In genomic region chr1:165193880-165194661, GRCm38 (mm10) we compare ENCODE assay signal across 8 mouse cellular contexts. TPM values are rescaled to one million over a fixed set of nuclear protein-coding genes. Genes with fewer than 3 reads are reported as not detected.
A peak's percentile ranks its signal among the peaks of the same experiment; 100 is the strongest.
DNase-seq lines count a peak whose midpoint lies in the region; ATAC-seq lines count a peak whose summit lies in the region.

Sft2d2 (minus strand) TSS chr1:165194438.

- H3K4me2 ChIP-seq in intestine, embryonic 16.5 days (ENCODE audit: low read depth, low read length), result peak within 1 kb of the TSS; percentile 83

- WGBS in embryonic facial prominence, embryonic 10.5 days, result under 1% methylated on average over 68 of the region's 69 CpGs
- under 1% methylated on average over 69 of the region's 69 CpGs for WGBS in intestine, embryonic 16.5 days
- WGBS in midbrain, embryonic 10.5 days, result under 1% methylated on average over 59 of the region's 69 CpGs

- H3K27ac ChIP-seq in embryonic facial prominence, embryonic 10.5 days (replicated peaks), result peak within 1 kb of the TSS; percentile 78
- H3K27ac ChIP-seq in intestine, embryonic 16.5 days (ENCODE audit: low read length), result peak within 1 kb of the TSS; percentile 95
- H3K27ac ChIP-seq in midbrain, embryonic 10.5 days (replicated peaks), result peak within 1 kb of the TSS; percentile 80

- peaks cover 25% of the 10 kb centered on the region for H3K4me1 ChIP-seq in embryonic facial prominence, embryonic 10.5 days
- peaks cover 24% of the 10 kb centered on the region for H3K4me1 ChIP-seq in intestine, embryonic 16.5 days (ENCODE audit: control insufficient read depth, insufficient read depth, low read length)
- H3K4me1 ChIP-seq in midbrain, embryonic 10.5 days, result peaks cover 21% of the 10 kb centered on the region

- intact Hi-C loops in left cerebral cortex, postnatal 36 days (cut with DNase I), result loop anchor here (5.0 kb wide), 1 partner anchor 43 kb away; the partner anchor contains the start of gene Tiprl

- H3K36me3 ChIP-seq in embryonic facial prominence, embryonic 10.5 days (replicated peaks), result no peaks in the 10 kb centered on the region
- H3K36me3 ChIP-seq in intestine, embryonic 16.5 days (ENCODE audit: control insufficient read depth, insufficient read depth, low read length), result no peaks in the 10 kb centered on the region
- no peaks in the 10 kb centered on the region for H3K36me3 ChIP-seq in midbrain, embryonic 10.5 days

- peak; percentile 93 for ATAC-seq in intestine, embryonic 16.5 days

- peak within 1 kb of the TSS; percentile 81 for H3K4me3 ChIP-seq in embryonic facial prominence, embryonic 10.5 days
- H3K4me3 ChIP-seq in intestine, embryonic 16.5 days (ENCODE audit: low read length), result peak within 1 kb of the TSS; percentile 80
- H3K4me3 ChIP-seq in midbrain, embryonic 10.5 days, result peak within 1 kb of the TSS; percentile 89

- peak; percentile 96 for DNase-seq in adrenal gland, postnatal 14 days
- DNase-seq in embryonic facial prominence, embryonic 10.5 days (ENCODE audit: low spot score), result peak; percentile 91
- DNase-seq in gastrocnemius, postnatal 4 days (ENCODE audit: low spot score in 2 of 2), result peak; percentile 77 to 85
- DNase-seq in left cerebral cortex, postnatal 36 days (ENCODE audit: low spot score in 2 of 2), result peak; percentile 66 to 72
- peak; percentile 77 for DNase-seq in midbrain, embryonic 10.5 days (ENCODE audit: low spot score)
- DNase-seq in right cerebral cortex, postnatal 36 days (ENCODE audit: low spot score in 2 of 2), result peak; percentile 52
- peak; percentile 91 for DNase-seq in yolk sac, embryonic 10.5 days (ENCODE audit: low spot score)

- H3K27me3 ChIP-seq in embryonic facial prominence, embryonic 10.5 days (replicated peaks; ENCODE audit: low read depth, poor library complexity, severe bottlenecking), result peaks cover 12% of the 10 kb centered on the region; the same call in 1 of the 2 replicates
- no peaks in the 10 kb centered on the region for H3K27me3 ChIP-seq in intestine, embryonic 16.5 days (replicated peaks; ENCODE audit: control insufficient read depth, insufficient read depth, low read length)
- H3K27me3 ChIP-seq in midbrain, embryonic 10.5 days (ENCODE audit: low read depth, poor library complexity, severe bottlenecking), result peaks cover 21% of the 10 kb centered on the region

- H3K9ac ChIP-seq in intestine, embryonic 16.5 days (ENCODE audit: low read depth, low read length), result peak within 1 kb of the TSS; percentile 93

- H3K9me3 ChIP-seq in embryonic facial prominence, embryonic 10.5 days, result no peaks in the 10 kb centered on the region
- H3K9me3 ChIP-seq in intestine, embryonic 16.5 days (ENCODE audit: control insufficient read depth, low read length), result no peaks in the 10 kb centered on the region
- H3K9me3 ChIP-seq in midbrain, embryonic 10.5 days (replicated peaks), result no peaks in the 10 kb centered on the region

RNA-seq across cellular contexts. Expression of gene Sft2d2, which starts in this region (rescaled TPM):
- 22.0 and 22.3 TPM in 2 replicates for total RNA-seq in adrenal gland, postnatal 14 days (2021)
- 11.8 and 12.1 TPM in 2 replicates for polyA plus RNA-seq in embryonic facial prominence, embryonic 10.5 days (2016; fragmentation: Nextera tagmentation; extraction: Ambion mirVana)
- total RNA-seq in gastrocnemius, postnatal 4 days (2021), result 10 to 100 TPM; 14.0 to 15.0 TPM
- polyA plus RNA-seq in intestine, embryonic 16.5 days (2015; fragmentation: Nextera tagmentation; extraction: Ambion mirVana), result 28.6 and 33.3 TPM in 2 replicates
- 10 to 100 TPM; 14.1 to 14.8 TPM for total RNA-seq in left cerebral cortex, postnatal 36 days (2021)
- polyA plus RNA-seq in midbrain, embryonic 10.5 days (2016; fragmentation: Nextera tagmentation; extraction: Ambion mirVana), result 7.6 and 7.7 TPM in 2 replicates

Comparison
In these comparisons a context has a peak if more than half of its experiments do, and no peak if none do; other contexts are left out.
1. Peak in every context shown above with its lines: DNase-seq, ATAC-seq, H3K4me3 ChIP-seq and H3K27ac ChIP-seq.